Mouse (Mus musculus): Measurements from ENCODE around the gene Serf2.

Gene Serf2

GRCm38 (mm10) chr2:121507173-121507950, 58.4 kb downstream of the Serf2 start:
- no peak for DNase-seq

Measured in kidney, postnatal 25 days (tissue).